Mouse (Mus musculus): Measurements from ENCODE around the gene Cops9. TPM values are rescaled to one million over a fixed set of nuclear protein-coding genes. Genes with fewer than 3 reads are reported as not detected.

The Cops9 gene
- total RNA-seq (2023), result 109 and 139 TPM in 2 replicates

DNA sequence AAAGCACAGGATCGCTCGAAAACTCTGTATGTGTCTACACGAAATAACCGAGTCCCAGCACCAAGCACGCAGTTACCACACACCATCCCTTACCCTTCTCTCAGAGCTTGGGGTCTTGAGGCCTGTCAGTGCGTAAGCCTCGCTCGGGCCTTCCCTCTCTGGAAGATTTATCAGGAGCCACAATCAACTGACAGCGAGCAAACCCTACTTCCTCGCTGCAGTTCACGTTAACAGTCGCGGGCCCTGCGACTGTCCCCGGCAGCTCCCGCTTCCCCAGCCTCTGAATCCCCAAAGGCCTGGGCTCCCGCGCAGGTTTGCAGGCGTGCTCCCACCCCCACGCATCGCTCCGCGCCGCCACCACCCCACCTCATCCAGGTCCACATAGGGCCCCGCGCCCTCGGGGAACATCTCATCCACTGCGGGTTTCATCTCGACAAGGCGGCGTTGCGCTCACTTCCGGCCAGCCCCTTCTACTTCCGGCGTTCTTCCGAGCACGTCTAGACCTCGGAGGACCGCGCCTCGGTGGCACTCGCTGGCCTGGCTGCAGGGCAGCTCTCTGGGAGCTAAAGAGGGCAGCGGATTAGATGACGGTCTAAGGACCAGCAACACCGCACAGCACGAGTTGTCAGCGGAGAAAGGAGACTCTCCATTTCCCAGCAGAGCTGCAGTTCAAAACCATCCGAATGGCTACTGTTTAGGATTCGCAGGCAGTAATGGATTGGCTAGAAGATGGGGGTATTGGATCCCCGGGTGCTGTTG lies at the start of gene Cops9:
Gene Cops9 (minus strand): TSS at position 472 of the 759 bp plus-strand sequence.

DNA sequence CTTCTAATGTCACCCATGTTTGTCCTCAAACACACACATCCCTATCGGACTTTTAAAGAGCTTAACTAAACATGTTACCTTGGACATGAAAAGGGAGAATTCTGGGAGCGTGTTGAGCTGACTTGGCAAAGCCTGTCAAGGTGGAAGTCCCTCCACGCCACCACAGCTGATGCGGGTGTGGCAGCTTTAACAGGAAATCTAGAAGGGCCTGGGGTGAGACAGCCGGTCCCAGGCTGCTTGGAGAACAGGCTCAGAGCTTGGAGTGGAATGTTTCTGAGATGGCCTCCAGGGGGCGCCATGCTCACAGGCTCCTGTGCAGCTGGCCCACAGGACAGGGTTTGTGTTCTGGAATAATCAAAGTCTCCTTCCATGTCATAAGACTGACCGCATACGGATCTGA lies 6.9 kb upstream of the Cops9 start, which contains the start of gene Otos:
Gene Otos (minus strand): TSS at position 169 of the 400 bp plus-strand sequence.

DNA sequence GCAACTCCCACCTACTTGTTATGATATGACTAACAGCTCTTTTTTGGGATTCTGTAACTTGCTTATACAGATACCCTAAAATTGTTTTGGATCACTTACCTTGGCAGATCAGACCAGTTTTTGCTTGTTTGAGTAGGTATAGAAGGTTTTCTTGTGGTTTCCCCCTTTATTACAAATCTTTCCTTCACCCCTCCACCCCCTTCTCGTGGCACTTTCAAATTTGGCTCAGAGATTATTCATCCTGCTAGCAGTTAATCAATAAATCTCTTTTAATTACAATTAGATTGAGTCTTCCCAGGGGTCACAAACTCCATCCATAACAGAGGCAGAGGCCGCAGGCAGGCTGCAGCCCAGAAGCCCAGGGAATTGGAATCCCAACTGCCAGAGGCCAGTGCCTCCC lies 24.3 kb downstream of the Cops9 start, which contains the start of gene Olfr12:
Gene Olfr12 (plus strand): TSS at position 301 of the 400 bp plus-strand sequence.

DNA sequence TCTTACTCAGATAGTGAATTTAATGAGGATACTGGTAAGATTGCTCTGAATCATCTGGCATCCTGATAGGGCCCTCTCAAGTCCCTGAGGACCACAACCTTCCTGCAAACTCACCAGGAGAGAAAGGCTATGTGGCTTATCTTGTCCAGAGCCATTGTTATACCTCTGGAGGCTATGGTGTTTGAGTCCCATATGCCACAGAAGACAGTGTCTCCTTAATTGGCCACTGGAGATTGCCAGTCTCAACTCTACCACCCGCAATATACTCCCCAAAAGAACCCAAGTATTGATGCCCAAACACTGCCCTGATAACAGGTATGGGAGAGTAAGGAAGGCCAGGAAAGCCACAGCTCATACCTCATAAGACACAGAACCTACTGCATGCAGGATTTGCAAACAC lies 36.3 kb downstream of the Cops9 start, which contains the start of gene Olfr1410:
Gene Olfr1410 (plus strand): TSS at position 301 of the 400 bp plus-strand sequence.

DNA sequence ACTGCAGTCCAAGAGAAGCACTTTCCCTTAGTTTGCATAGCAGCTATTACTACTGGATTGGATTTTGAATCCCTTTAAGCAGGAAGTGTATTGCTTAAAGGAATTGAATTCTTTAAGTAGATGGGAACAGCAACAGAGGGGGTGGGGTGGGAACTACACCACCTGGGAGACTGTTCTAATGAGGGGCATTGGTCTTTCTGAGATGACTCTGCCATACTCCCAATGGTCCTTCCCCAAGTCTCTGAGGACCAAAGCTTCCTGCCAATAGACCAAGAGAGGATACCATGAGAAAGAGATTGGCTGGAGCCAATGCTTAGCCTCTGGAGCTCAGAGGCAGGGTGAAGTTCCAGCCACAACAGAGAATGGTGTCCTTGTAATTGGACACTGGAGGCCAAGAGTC lies 47.7 kb downstream of the Cops9 start, which contains the start of gene Olfr1411:
Gene Olfr1411 (plus strand): TSS at position 301 of the 400 bp plus-strand sequence.

Other genes with a start within 250 kb of the Cops9 start
- gene Ndufa10, start 168.1 kb downstream of the Cops9 start, total RNA-seq (2023), result 59.4 and 69.1 TPM in 2 replicates
- gene Olfr1416, start 156.9 kb downstream of the Cops9 start, total RNA-seq (2023), result not detected in 2 replicates
- not detected in 2 replicates for gene Olfr1415, start 145.9 kb downstream of the Cops9 start, total RNA-seq (2023)
- gene Olfr1414, start 123.3 kb downstream of the Cops9 start, total RNA-seq (2023), result not detected in 2 replicates
- not detected in 2 replicates for gene Olfr1413, start 70.7 kb downstream of the Cops9 start, total RNA-seq (2023)
- not detected in 2 replicates for gene Olfr1412, start 56.2 kb downstream of the Cops9 start, total RNA-seq (2023)
- gene Olfr1411, start 47.6 kb downstream of the Cops9 start, total RNA-seq (2023), result not detected in 2 replicates
- gene Olfr1410, start 36.2 kb downstream of the Cops9 start, total RNA-seq (2023), result not detected in 2 replicates
- not detected in 2 replicates for gene Olfr12, start 24.2 kb downstream of the Cops9 start, total RNA-seq (2023)
- gene Otos, start 6.9 kb upstream of the Cops9 start, total RNA-seq (2023), result 2.6 and 4.1 TPM in 2 replicates
- 39.8 and 41.8 TPM in 2 replicates for gene Gpc1, start 189.7 kb upstream of the Cops9 start, total RNA-seq (2023)

Data from neutrophil, adult 65 days (primary cell).